Mouse (Mus musculus) heart, adult 2 months (tissue): ENCODE data around the gene Ankrd11. TPM values are rescaled to one million over a fixed set of nuclear protein-coding genes. Genes with fewer than 3 reads are reported as not detected.

ENCODE experiments used
- DNase-seq, 2 experiments: peaks; one replicate each; pipeline ENCODE4 v3.0.0; 2021
- H3K27ac ChIP-seq: fragments of 200-600 bp; 2 replicates; pipeline ENCODE4 v1.8.1; 2022
- H3K27me3 ChIP-seq: fragments of 200-500 bp; 2 replicates; pipeline ENCODE4 v1.6.1; 2012; ENCODE audit warnings: mild to moderate bottlenecking, low read length, inconsistent platforms, mixed read lengths; ENCODE audit not compliant: control insufficient read depth, insufficient read depth
- H3K36me3 ChIP-seq: fragments of 200-500 bp; 2 replicates; pipeline ENCODE4 v1.6.1; 2012; ENCODE audit warnings: low read length, inconsistent platforms; ENCODE audit not compliant: control insufficient read depth, insufficient read depth
- H3K4me1 ChIP-seq: fragments of 200-500 bp; 2 replicates; pipeline ENCODE4 v1.6.1; 2011; ENCODE audit warnings: low read length; ENCODE audit not compliant: control insufficient read depth, insufficient read depth
- H3K4me3 ChIP-seq: fragments of 200-600 bp; 2 replicates; pipeline ENCODE4 v1.8.1; 2022
- H3K79me2 ChIP-seq: fragments of 200-500 bp; replicated peaks from 2 replicates; pipeline ENCODE4 v1.6.1; 2012; ENCODE audit warnings: mild to moderate bottlenecking, inconsistent platforms, low read length, moderate library complexity, mixed read lengths; ENCODE audit not compliant: control insufficient read depth, insufficient read depth
- H3K9ac ChIP-seq: fragments of 200-500 bp; 2 replicates; pipeline ENCODE4 v1.6.1; 2012; ENCODE audit warnings: low read depth, mild to moderate bottlenecking, control low read depth, inconsistent platforms, low read length, mixed read lengths
- CTCF ChIP-seq: fragments of 200-600 bp; IDR thresholded peaks from 2 replicates; pipeline ENCODE4 v1.8.1; 2022; ENCODE audit warnings: antibody characterized with exemption, mild to moderate bottlenecking, moderate library complexity
- EP300 ChIP-seq: fragments of 200-500 bp; IDR thresholded peaks from 2 replicates; pipeline ENCODE4 v1.6.1; 2011; ENCODE audit warnings: low read depth, low read length, control low read depth; ENCODE audit not compliant: insufficient read depth
- POLR2A ChIP-seq: fragments of 200-500 bp; IDR thresholded peaks from 2 replicates; pipeline ENCODE4 v1.6.1; 2011; ENCODE audit warnings: mild to moderate bottlenecking, low read depth, low read length, control low read depth; ENCODE audit not compliant: insufficient read depth
- WGBS: fragments of 180-500 bp; shearing (Covaris S2); methylation state at CpG from one replicate; pipeline ENCODE4 v1.1.7; 2018; 5-methylcytosine and 5-hydroxymethylcytosine counted together
- intact Hi-C: fragments of 180-260 bp; cut with DNase I; formaldehyde crosslinking; loops from one replicate; pipeline ENCODE4 v1.15.1; 2025
- long read RNA-seq: library from polyadenylated mRNA; stranded (forward); transcript quantifications from one replicate; pipeline ENCODE4 v2.0.0, GENCODE M21; 2021
- polyA plus RNA-seq: library from polyadenylated mRNA; depleted of rRNA; stranded (reverse); fragments of >200 nt; gene quantifications from 2 replicates; pipeline ENCODE4 v1.2.3, GENCODE M21; 2012; rRNA removed
- total RNA-seq, 2 experiments: library from RNA; stranded (reverse); gene quantifications; 2 replicates each; pipeline ENCODE4 v1.2.3; 2021

Ankrd11 gene
- total RNA-seq, result 10 to 100 TPM; 68.0 to 76.3 TPM
- 34.4 and 48.3 TPM in 2 replicates for polyA plus RNA-seq
- long read RNA-seq, full-length matches to known transcripts, result 3 of 36 reads
- long read RNA-seq, partial matches to known transcripts, result 30 of 36 reads
- long read RNA-seq, other reads (novel, unspliced or antisense), result 3 of 36 reads

- WGBS, result under 1% methylated on average over 90 of the region's 91 CpGs
- H3K4me1 ChIP-seq, result peaks cover 12% of the 10 kb centered on the region
- intact Hi-C loops, result loop anchor here (1.0 to 2.0 kb wide), 3 partner anchors 23 to 136 kb away; no protein-coding TSS in a partner anchor
- peak; percentile 99 to 100 for DNase-seq
- H3K36me3 ChIP-seq, result peaks cover 24% of the 10 kb centered on the region
- H3K79me2 ChIP-seq, result peaks cover 3% of the 10 kb centered on the region
- peak within 1 kb of the TSS; percentile 90 for H3K4me3 ChIP-seq
- H3K27ac ChIP-seq, result peak within 1 kb of the TSS; percentile 99
- H3K27me3 ChIP-seq, result no peaks in the 10 kb centered on the region
- peak within 1 kb of the TSS; percentile 94 for H3K9ac ChIP-seq
- TF ChIP-seq EP300 (peak; percentile 77; the same call in 1 of the 2 replicates), POLR2A (peak; percentile 99), CTCF (peak; percentile 55)
Observed at GRCm38 (mm10) chr8:123042158-123042973, at the start of gene Ankrd11. TSS of gene Ankrd11 (minus strand) at chr8:123042277.

GRCm38 (mm10) chr8:123087289-123087688 lies 45.2 kb upstream of the Ankrd11 start:
- H3K4me1 ChIP-seq, result peaks cover 2% of the 10 kb centered on the region; the same call in 1 of the 2 replicates
- H3K4me3 ChIP-seq, result no peak overlapping the region
- WGBS, result 54% methylated on average over 9 of the region's 9 CpGs
- no peaks in the 10 kb centered on the region for H3K36me3 ChIP-seq
- TF ChIP-seq CTCF (no peak), EP300 (no peak), POLR2A (no peak)
- intact Hi-C loops, result no loop called here
- H3K27me3 ChIP-seq, result no peaks in the 10 kb centered on the region
- H3K79me2 ChIP-seq, result no peaks in the 10 kb centered on the region
- H3K27ac ChIP-seq, result no peak overlapping the region
- no peak for DNase-seq
- H3K9ac ChIP-seq, result no peak overlapping the region

GRCm38 (mm10) chr8:123083610-123084009 lies 41.5 kb upstream of the Ankrd11 start:
- WGBS, result 90% methylated on average over 12 of the region's 12 CpGs

GRCm38 (mm10) chr8:123082993-123083392 lies 40.9 kb upstream of the Ankrd11 start:
- intact Hi-C loops, result no loop called here
- Histone ChIP-seq H3K27me3 (no peaks in the 10 kb centered on the region), H3K36me3 (no peaks in the 10 kb centered on the region), H3K79me2 (no peaks in the 10 kb centered on the region), H3K4me1 (peaks cover 2% of the 10 kb centered on the region; the same call in 1 of the 2 replicates), H3K4me3 (no peak overlapping the region), H3K9ac (no peak overlapping the region), H3K27ac (no peak overlapping the region)
- DNase-seq, result no peak
- WGBS, result 91% methylated on average over 6 of the region's 6 CpGs
- TF ChIP-seq POLR2A (no peak), EP300 (no peak), CTCF (no peak)

More at GRCm38 (mm10) chr8:123083610-123084009, 41.5 kb upstream of the Ankrd11 start:
- Histone ChIP-seq H3K27ac (no peak overlapping the region), H3K9ac (no peak overlapping the region), H3K4me3 (no peak overlapping the region), H3K4me1 (peaks cover 2% of the 10 kb centered on the region; the same call in 1 of the 2 replicates), H3K36me3 (no peaks in the 10 kb centered on the region), H3K27me3 (no peaks in the 10 kb centered on the region), H3K79me2 (no peaks in the 10 kb centered on the region)
- TF ChIP-seq CTCF (no peak), EP300 (no peak), POLR2A (no peak)
- no peak for DNase-seq
- intact Hi-C loops, result no loop called here

- intact Hi-C loops, result no loop called here
- Histone ChIP-seq H3K27ac (no peak overlapping the region), H3K9ac (no peak overlapping the region), H3K4me1 (no peaks in the 10 kb centered on the region), H3K27me3 (no peaks in the 10 kb centered on the region), H3K79me2 (0 out of 2 replicates have a peak, but pooled peaks cover 2% of the 10 kb centered on the region), H3K4me3 (no peak overlapping the region), H3K36me3 (no peaks in the 10 kb centered on the region)
- DNase-seq, result no peak
- no peak for TF ChIP-seq CTCF
- TF ChIP-seq EP300, result no peak
- no peak for TF ChIP-seq POLR2A
- WGBS, result 74% methylated on average over 6 of the region's 6 CpGs
Observed at GRCm38 (mm10) chr8:123077213-123077612, 35.1 kb upstream of the Ankrd11 start.
